Mouse (Mus musculus) macrophage (primary cell): ENCODE results near the gene Bud23. TPM values are rescaled to one million over a fixed set of nuclear protein-coding genes. Genes with fewer than 3 reads are reported as not detected.

Experiments used
- polyA plus RNA-seq: library from polyadenylated mRNA; stranded (reverse); fragments of 250-400 nt; gene quantifications from 3 replicates; pipeline ENCODE4 v1.2.4, GENCODE M21; 2018; ENCODE audit warnings: inconsistent platforms

Bud23 gene
- polyA plus RNA-seq, 1 experiment from 2014 or later, result 28.5 TPM

Other genes with a start within 250 kb of the Bud23 start
- not detected in 3 replicates for gene Tmem270, start 158.2 kb downstream of the Bud23 start, polyA plus RNA-seq
- not detected in 3 replicates for gene Cldn13, start 149.4 kb downstream of the Bud23 start, polyA plus RNA-seq
- 1.6 to 3.7 TPM (median 2.0 TPM) in 3 replicates for gene Mettl27, start 132.6 kb downstream of the Bud23 start, polyA plus RNA-seq
- not detected in 3 replicates for gene Cldn4, start 118.0 kb downstream of the Bud23 start, polyA plus RNA-seq
- gene Cldn3, start 78.7 kb downstream of the Bud23 start, polyA plus RNA-seq, result not detected in 3 replicates
- 9.5 to 22.6 TPM (median 12.8 TPM) in 3 replicates for gene Abhd11, start 55.8 kb downstream of the Bud23 start, polyA plus RNA-seq
- 0.26 to 0.45 TPM (median 0.36 TPM) in 3 replicates for gene Stx1a, start 41.5 kb downstream of the Bud23 start, polyA plus RNA-seq
- gene Dnajc30, start 757 bp downstream of the Bud23 start, polyA plus RNA-seq, result 15.8 to 18.7 TPM (median 18.1 TPM) in 3 replicates
- 0.22 TPM in 1 of 3 replicates, not detected in the others for gene Vps37d, start 13.3 kb upstream of the Bud23 start, polyA plus RNA-seq
- gene Mlxipl, start 24.9 kb upstream of the Bud23 start, polyA plus RNA-seq, result not detected in 3 replicates
- 2.9 to 5.8 TPM (median 3.4 TPM) in 3 replicates for gene Tbl2, start 84.7 kb upstream of the Bud23 start, polyA plus RNA-seq
- 42.0 to 57.3 TPM (median 42.9 TPM) in 3 replicates for gene Bcl7b, start 103.3 kb upstream of the Bud23 start, polyA plus RNA-seq
- 46.1 to 52.8 TPM (median 52.5 TPM) in 3 replicates for gene Baz1b, start 122.3 kb upstream of the Bud23 start, polyA plus RNA-seq
- not detected in 3 replicates for gene Fzd9, start 186.3 kb upstream of the Bud23 start, polyA plus RNA-seq